Mouse (Mus musculus) midbrain, embryonic 10.5 days (tissue): Measurements from ENCODE around the gene Kcnrg. TPM values are rescaled to one million over a fixed set of nuclear protein-coding genes. Genes with fewer than 3 reads are reported as not detected.
"Not testable (repeated sequence)": the region's sequence is repeated elsewhere in the genome, so short reads cannot be mapped to it uniquely, and the experiment has no call there.

Experiments used
- DNase-seq: peaks from one replicate; pipeline ENCODE4 v3.0.0-alpha.2; 2017; ENCODE audit warnings: low spot score
- H3K27ac ChIP-seq: fragments of 300-500 bp; sonication (generic); replicated peaks from 2 replicates; pipeline ENCODE4 v1.5.1; 2016; ENCODE audit warnings: mild to moderate bottlenecking
- H3K27me3 ChIP-seq: fragments of 300-500 bp; sonication (generic); 2 replicates; pipeline ENCODE4 v1.6.1; 2016; ENCODE audit warnings: low read depth, mild to moderate bottlenecking; ENCODE audit not compliant: poor library complexity, severe bottlenecking
- H3K36me3 ChIP-seq: fragments of 300-500 bp; sonication (generic); 2 replicates; pipeline ENCODE4 v1.6.1; 2016; ENCODE audit warnings: mild to moderate bottlenecking, moderate library complexity
- H3K4me1 ChIP-seq: fragments of 300-500 bp; sonication (generic); 2 replicates; pipeline ENCODE4 v1.6.1; 2016
- H3K4me3 ChIP-seq: fragments of 300-500 bp; sonication (generic); 2 replicates; pipeline ENCODE4 v1.5.1; 2016; ENCODE audit warnings: mild to moderate bottlenecking, moderate library complexity
- H3K9me3 ChIP-seq: fragments of 300-500 bp; sonication (generic); replicated peaks from 2 replicates; pipeline ENCODE4 v1.6.1; 2016; ENCODE audit warnings: mild to moderate bottlenecking
- WGBS: fragments of 180-500 bp; shearing (Covaris S2); methylation state at CpG from one replicate; pipeline ENCODE4 v1.1.7; 2016; 5-methylcytosine and 5-hydroxymethylcytosine counted together
- polyA plus RNA-seq: library from polyadenylated mRNA; unstranded; fragments of >200 nt; fragmentation: Nextera tagmentation; extraction: Ambion mirVana; gene quantifications from 2 replicates; pipeline ENCODE4 v1.2.1, GENCODE M21; 2016

The Kcnrg gene
- polyA plus RNA-seq, 1 experiment from 2014 or later = 0.48 TPM

DNA sequence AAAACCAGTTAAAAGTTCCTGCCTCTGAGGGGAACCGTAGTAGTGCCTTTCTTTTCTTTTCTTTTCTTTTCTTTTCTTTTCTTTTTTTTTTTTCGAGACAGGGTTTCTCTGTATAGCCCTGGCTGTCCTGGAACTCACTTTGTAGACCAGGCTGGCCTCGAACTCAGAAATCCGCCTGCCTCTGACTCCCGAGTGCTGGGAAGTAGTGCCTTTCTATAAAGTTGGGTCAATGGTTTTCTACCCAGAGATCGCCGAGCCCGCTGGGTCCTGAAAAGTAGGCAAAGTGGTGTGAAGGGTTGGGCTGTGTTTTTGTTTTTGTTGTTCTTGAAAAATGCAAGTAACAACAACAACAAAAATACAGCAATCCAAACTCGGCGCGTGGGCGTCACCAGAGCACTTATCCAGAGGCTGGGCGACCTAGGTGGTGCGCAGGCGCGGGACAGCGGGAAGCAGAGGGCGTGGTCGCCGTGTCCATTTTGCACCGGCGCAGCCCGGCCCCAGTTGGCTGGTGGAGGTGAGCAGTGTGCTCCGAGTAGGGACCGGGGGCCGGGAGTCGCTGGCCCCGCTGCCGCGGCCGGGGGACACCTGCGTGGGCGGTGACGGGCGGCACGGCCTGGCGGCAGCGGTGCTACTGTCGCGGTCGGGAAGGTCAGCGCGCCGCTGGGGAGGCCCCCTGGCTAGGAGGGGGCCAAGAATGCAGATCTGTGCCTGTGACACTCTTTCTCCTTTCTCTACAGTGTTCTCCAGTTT, 8.0 kb upstream of the Kcnrg start:
- Histone ChIP-seq H3K27ac (peak overlapping the region; percentile 85), H3K36me3 (peaks cover 1% of the 10 kb centered on the region), H3K4me1 (peaks cover 17% of the 10 kb centered on the region), H3K9me3 (no peaks in the 10 kb centered on the region), H3K4me3 (peak overlapping the region; percentile 68), H3K27me3 (no peaks in the 10 kb centered on the region)
- DNase-seq = peak; percentile 90
- 6% methylated on average over 44 of the region's 44 CpGs for WGBS

- peaks cover 19% of the 10 kb centered on the region for H3K36me3 ChIP-seq
- WGBS = 87% methylated on average over 9 of the region's 9 CpGs
- no peak for DNase-seq
- peaks cover 17% of the 10 kb centered on the region for H3K4me1 ChIP-seq
- H3K27ac ChIP-seq = no peak overlapping the region
- no peak overlapping the region for H3K4me3 ChIP-seq
- no peaks in the 10 kb centered on the region for H3K9me3 ChIP-seq
- H3K27me3 ChIP-seq = no peaks in the 10 kb centered on the region
Observed at GRCm38 (mm10) chr14:61601348-61601747, 5.9 kb upstream of the Kcnrg start.

DNA sequence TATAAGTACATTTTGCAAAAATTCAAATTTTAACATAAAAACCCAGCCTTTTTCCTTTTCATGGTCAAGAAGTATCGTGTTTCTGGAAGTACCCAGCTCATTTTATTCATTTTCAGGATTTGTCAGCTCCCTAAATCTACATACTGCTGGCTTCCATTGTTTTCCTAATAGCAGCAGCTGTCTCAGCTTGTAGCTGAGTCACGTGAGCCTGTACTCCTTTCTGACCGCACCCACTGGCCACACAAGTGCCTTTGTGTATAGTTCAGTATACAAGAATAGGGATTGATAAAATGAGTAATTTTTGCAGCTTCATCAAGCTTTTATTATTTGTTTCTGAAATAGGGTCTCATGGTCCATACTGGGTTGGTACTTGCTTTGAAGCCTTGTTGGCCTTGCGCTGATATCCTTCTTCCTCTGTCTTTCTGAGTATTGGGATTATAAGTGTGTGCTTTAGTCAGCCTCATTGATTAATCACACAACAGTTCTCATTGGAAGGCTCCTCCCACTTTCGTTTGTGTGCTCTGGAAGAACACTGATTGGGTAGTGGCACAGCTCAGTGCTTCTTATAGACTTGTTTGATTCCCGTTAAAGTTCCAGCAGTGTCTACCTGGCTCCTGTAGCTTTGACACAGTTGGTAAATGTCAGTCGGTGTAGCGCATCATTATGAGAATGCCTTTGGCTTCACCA, 4.0 kb upstream of the Kcnrg start:
- no peak for DNase-seq
- Histone ChIP-seq H3K4me1 (peaks cover 17% of the 10 kb centered on the region), H3K27me3 (no peaks in the 10 kb centered on the region), H3K9me3 (no peaks in the 10 kb centered on the region), H3K4me3 (no peak overlapping the region), H3K36me3 (peaks cover 24% of the 10 kb centered on the region), H3K27ac (no peak overlapping the region)
- 79% methylated on average over 8 of the region's 8 CpGs for WGBS

GRCm38 (mm10) chr14:61604081-61604480, 3.2 kb upstream of the Kcnrg start:
- H3K36me3 ChIP-seq = peaks cover 24% of the 10 kb centered on the region
- H3K9me3 ChIP-seq = no peaks in the 10 kb centered on the region
- no peaks in the 10 kb centered on the region for H3K27me3 ChIP-seq
- peaks cover 17% of the 10 kb centered on the region for H3K4me1 ChIP-seq
- H3K4me3 ChIP-seq = no peak overlapping the region
- WGBS = 92% methylated on average over 3 of the region's 3 CpGs
- DNase-seq = no peak
- H3K27ac ChIP-seq = no peak overlapping the region

- H3K27ac ChIP-seq, H3K4me3 ChIP-seq, DNase-seq, H3K4me1 ChIP-seq, H3K9me3 ChIP-seq, H3K27me3 ChIP-seq: not testable (repeated sequence)
- 83% methylated on average over 2 of the region's 2 CpGs for WGBS
- peaks cover 24% of the 10 kb centered on the region for H3K36me3 ChIP-seq
Observed at GRCm38 (mm10) chr14:61606088-61606487, 1.2 kb upstream of the Kcnrg start.

- 92% methylated on average over 5 of the region's 5 CpGs for WGBS
Observed at GRCm38 (mm10) chr14:61611766-61612165, 4.5 kb downstream of the Kcnrg start.

GRCm38 (mm10) chr14:61613319-61613718, 6.1 kb downstream of the Kcnrg start:
- Histone ChIP-seq H3K4me1 (no peaks in the 10 kb centered on the region), H3K36me3 (no peaks in the 10 kb centered on the region), H3K27ac (no peak overlapping the region), H3K27me3 (no peaks in the 10 kb centered on the region), H3K9me3 (no peaks in the 10 kb centered on the region), H3K4me3 (no peak overlapping the region)
- no peak for DNase-seq
- 93% methylated on average over 2 of the region's 2 CpGs for WGBS

More at GRCm38 (mm10) chr14:61611766-61612165, 4.5 kb downstream of the Kcnrg start:
- no peaks in the 10 kb centered on the region for H3K9me3 ChIP-seq
- no peak overlapping the region for H3K4me3 ChIP-seq
- no peak for DNase-seq
- no peak overlapping the region for H3K27ac ChIP-seq
- no peaks in the 10 kb centered on the region for H3K4me1 ChIP-seq
- no peaks in the 10 kb centered on the region for H3K27me3 ChIP-seq
- 0 out of 2 replicates have a peak, but pooled peaks cover under 1% of the 10 kb centered on the region for H3K36me3 ChIP-seq

- Histone ChIP-seq H3K27ac (no peak overlapping the region), H3K4me1 (no peaks in the 10 kb centered on the region), H3K27me3 (no peaks in the 10 kb centered on the region), H3K9me3 (no peaks in the 10 kb centered on the region), H3K36me3 (peaks cover 15% of the 10 kb centered on the region), H3K4me3 (no peak overlapping the region)
- DNase-seq = no peak
- 87% methylated on average over 2 of the region's 2 CpGs for WGBS
Observed at GRCm38 (mm10) chr14:61620371-61620770, 13.1 kb downstream of the Kcnrg start.

DNA sequence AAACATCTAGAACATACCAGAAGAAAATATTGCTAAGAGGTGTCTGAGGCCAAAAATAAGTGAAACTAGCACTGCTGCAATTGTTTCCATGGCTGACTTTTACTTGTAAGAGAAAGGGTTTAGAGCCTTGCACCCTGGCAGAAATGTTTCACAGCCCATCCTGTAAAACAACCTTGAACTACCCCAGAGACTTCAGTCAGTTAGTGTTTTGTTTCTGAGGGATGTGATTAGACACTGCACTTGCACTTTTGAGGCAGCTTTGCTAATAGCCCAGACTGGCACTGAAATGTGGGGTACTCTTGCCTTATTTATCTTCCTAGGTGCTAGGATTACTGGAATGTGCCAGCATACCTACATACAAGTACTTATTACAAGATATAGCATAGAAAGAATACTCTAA, 28.7 kb downstream of the Kcnrg start:
- H3K36me3 ChIP-seq = peaks cover 58% of the 10 kb centered on the region
- no peak overlapping the region for H3K27ac ChIP-seq
- H3K9me3 ChIP-seq = no peaks in the 10 kb centered on the region
- H3K4me3 ChIP-seq = no peak overlapping the region
- no peak for DNase-seq
- H3K4me1 ChIP-seq = no peaks in the 10 kb centered on the region
- no peaks in the 10 kb centered on the region for H3K27me3 ChIP-seq

GRCm38 (mm10) chr14:61642668-61643067, 35.4 kb downstream of the Kcnrg start:
- Histone ChIP-seq H3K4me3 (no peak overlapping the region), H3K27me3 (no peaks in the 10 kb centered on the region), H3K9me3 (no peaks in the 10 kb centered on the region), H3K36me3 (peaks cover 10% of the 10 kb centered on the region; the same call in 1 of the 2 replicates), H3K27ac (no peak overlapping the region), H3K4me1 (peaks cover 7% of the 10 kb centered on the region; the same call in 1 of the 2 replicates)
- WGBS = 85% methylated on average over 1 of the region's 1 CpGs
- DNase-seq = no peak

DNA sequence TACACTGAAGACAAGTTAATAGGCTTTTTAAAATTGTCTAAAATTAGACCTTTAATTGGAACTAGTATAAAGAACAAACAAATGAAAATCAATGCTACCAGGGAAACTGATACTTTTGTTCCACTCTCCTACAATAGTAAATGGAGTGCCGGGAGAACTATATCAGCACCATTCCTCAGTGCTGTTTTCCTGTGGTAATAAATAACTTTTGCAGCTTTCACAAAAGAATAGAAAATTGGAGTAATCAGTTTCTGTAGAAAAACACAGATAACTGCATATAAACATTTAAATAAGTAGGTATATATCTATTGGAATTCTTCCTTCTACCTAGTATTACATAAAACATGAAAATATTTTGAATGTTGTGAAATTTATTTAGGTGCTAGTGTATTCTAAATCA, 38.3 kb downstream of the Kcnrg start:
- peaks cover 14% of the 10 kb centered on the region for H3K4me1 ChIP-seq
- H3K9me3 ChIP-seq = no peaks in the 10 kb centered on the region
- 54% methylated on average over 1 of the region's 1 CpGs for WGBS
- no peaks in the 10 kb centered on the region for H3K27me3 ChIP-seq
- H3K27ac ChIP-seq = no peak overlapping the region
- DNase-seq = no peak
- H3K36me3 ChIP-seq = no peaks in the 10 kb centered on the region
- H3K4me3 ChIP-seq = peak overlapping the region; percentile 9; the same call in 1 of the 2 replicates

GRCm38 (mm10) chr14:61647182-61647880, 40.1 kb downstream of the Kcnrg start:
- peak overlapping the region; percentile 96 for H3K27ac ChIP-seq
- no peaks in the 10 kb centered on the region for H3K27me3 ChIP-seq
- H3K4me1 ChIP-seq = peaks cover 16% of the 10 kb centered on the region
- peak overlapping the region; percentile 95 for H3K4me3 ChIP-seq
- no peaks in the 10 kb centered on the region for H3K36me3 ChIP-seq
- under 1% methylated on average over 24 of the region's 24 CpGs for WGBS
- DNase-seq = peak; percentile 64
- no peaks in the 10 kb centered on the region for H3K9me3 ChIP-seq
